Mouse (Mus musculus): ENCODE measurements around the gene Fam161b. TPM values are rescaled to one million over a fixed set of nuclear protein-coding genes. Genes with fewer than 3 reads are reported as not detected.

Gene Fam161b
- polyA plus RNA-seq, 1 experiment from 2014 or later = 0.91 TPM

GRCm38 (mm10) chr12:84304101-84304500, 57.5 kb downstream of the Fam161b start:
- Histone ChIP-seq H3K9ac (ENCODE audit: low read depth, low read length) (no peak overlapping the region), H3K27ac (ENCODE audit: low read depth, low read length) (peak overlapping the region; percentile 85), H3K9me3 (ENCODE audit: control insufficient read depth) (no peaks in the 10 kb centered on the region), H3K4me2 (replicated peaks; ENCODE audit: low read depth) (no peak overlapping the region), H3K36me3 (ENCODE audit: control insufficient read depth, insufficient read depth) (peaks cover 42% of the 10 kb centered on the region), H3K4me3 (ENCODE audit: low read depth, low read length) (no peak overlapping the region), H3K27me3 (replicated peaks; ENCODE audit: control insufficient read depth, insufficient read depth, low read length) (no peaks in the 10 kb centered on the region), H3K4me1 (replicated peaks; ENCODE audit: control insufficient read depth, insufficient read depth, low read length) (no peaks in the 10 kb centered on the region)
- TF ChIP-seq CTCF (IDR thresholded peaks at IDR 0.05; ENCODE audit: low read depth) = no peak
- 56% methylated on average over 5 of the region's 5 CpGs for WGBS
- ATAC-seq = peak; percentile 95

DNA sequence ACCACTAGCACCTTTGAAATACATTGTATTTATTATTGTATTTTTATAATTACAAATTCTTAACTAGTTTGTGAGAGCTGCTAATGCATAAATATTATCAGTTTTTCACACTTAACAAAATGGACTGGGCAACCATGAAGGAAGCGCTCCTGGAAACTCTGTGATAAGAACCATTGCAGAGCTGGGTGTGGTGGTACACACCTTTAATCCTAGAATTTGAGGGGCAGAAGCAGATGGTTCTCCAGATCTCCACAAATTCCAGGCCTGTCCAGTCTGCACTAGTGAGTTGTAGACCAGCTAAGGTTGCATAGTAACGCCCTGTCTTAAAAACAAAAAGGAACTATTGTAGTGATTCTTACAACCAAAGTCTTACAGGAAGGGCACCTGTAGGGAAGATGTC, 62.4 kb downstream of the Fam161b start:
- H3K27me3 ChIP-seq (replicated peaks; ENCODE audit: control insufficient read depth, insufficient read depth, low read length) = no peaks in the 10 kb centered on the region
- H3K36me3 ChIP-seq (ENCODE audit: control insufficient read depth, insufficient read depth) = peaks cover 60% of the 10 kb centered on the region
- 98% methylated on average over 2 of the region's 2 CpGs for WGBS
- H3K4me1 ChIP-seq (replicated peaks; ENCODE audit: control insufficient read depth, insufficient read depth, low read length) = no peaks in the 10 kb centered on the region
- H3K9ac ChIP-seq (ENCODE audit: low read depth, low read length) = no peak overlapping the region
- H3K9me3 ChIP-seq (ENCODE audit: control insufficient read depth) = no peaks in the 10 kb centered on the region
- no peak for ATAC-seq
- no peak overlapping the region for H3K4me2 ChIP-seq (replicated peaks; ENCODE audit: low read depth)
- no peak overlapping the region for H3K4me3 ChIP-seq (ENCODE audit: low read depth, low read length)
- H3K27ac ChIP-seq (ENCODE audit: low read depth, low read length) = no peak overlapping the region
- no peak for TF ChIP-seq CTCF (IDR thresholded peaks at IDR 0.05; ENCODE audit: low read depth)

DNA sequence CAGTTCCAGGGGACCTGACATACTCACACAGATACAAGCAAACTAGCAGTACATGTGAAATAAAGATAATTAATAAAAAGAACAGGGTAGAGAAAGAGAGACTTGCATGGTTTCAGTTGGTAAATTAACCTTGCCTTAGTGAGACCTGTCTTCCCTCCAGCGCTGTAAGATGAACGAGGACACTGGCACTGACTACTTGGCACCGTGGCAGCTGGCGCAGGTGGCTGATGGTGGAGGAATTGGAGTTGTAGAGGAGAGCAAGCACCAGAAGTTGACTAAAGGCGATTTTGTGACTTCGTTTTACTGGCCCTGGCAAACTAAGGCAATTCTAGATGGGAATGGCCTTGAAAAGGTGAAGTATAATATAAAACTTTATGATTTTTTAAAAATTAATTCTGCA, 63.8 kb downstream of the Fam161b start:
- no peak for ATAC-seq
- WGBS = 93% methylated on average over 6 of the region's 6 CpGs
- no peak overlapping the region for H3K4me3 ChIP-seq (ENCODE audit: low read depth, low read length)
- H3K4me2 ChIP-seq (replicated peaks; ENCODE audit: low read depth) = no peak overlapping the region
- H3K9ac ChIP-seq (ENCODE audit: low read depth, low read length) = no peak overlapping the region
- no peaks in the 10 kb centered on the region for H3K9me3 ChIP-seq (ENCODE audit: control insufficient read depth)
- peaks cover 63% of the 10 kb centered on the region for H3K36me3 ChIP-seq (ENCODE audit: control insufficient read depth, insufficient read depth)
- no peak overlapping the region for H3K27ac ChIP-seq (ENCODE audit: low read depth, low read length)
- no peak for TF ChIP-seq CTCF (IDR thresholded peaks at IDR 0.05; ENCODE audit: low read depth)
- H3K27me3 ChIP-seq (replicated peaks; ENCODE audit: control insufficient read depth, insufficient read depth, low read length) = no peaks in the 10 kb centered on the region
- H3K4me1 ChIP-seq (replicated peaks; ENCODE audit: control insufficient read depth, insufficient read depth, low read length) = no peaks in the 10 kb centered on the region

Other genes with a start within 250 kb of the Fam161b start
- gene Dnal1, start 247.5 kb downstream of the Fam161b start, polyA plus RNA-seq (2015; fragmentation: Nextera tagmentation; extraction: Ambion mirVana) = 1.0 and 1.3 TPM in 2 replicates
- 0.30 and 0.43 TPM in 2 replicates for gene Pnma1, start 213.3 kb downstream of the Fam161b start, polyA plus RNA-seq (2015; fragmentation: Nextera tagmentation; extraction: Ambion mirVana)
- gene Elmsan1, start 143.0 kb downstream of the Fam161b start, polyA plus RNA-seq (2015; fragmentation: Nextera tagmentation; extraction: Ambion mirVana) = 4.4 and 4.9 TPM in 2 replicates
- gene Ptgr2, start 76.6 kb downstream of the Fam161b start, polyA plus RNA-seq (2015; fragmentation: Nextera tagmentation; extraction: Ambion mirVana) = 35.3 and 41.2 TPM in 2 replicates
- 34.2 and 34.5 TPM in 2 replicates for gene Zfp410, start 45.0 kb downstream of the Fam161b start, polyA plus RNA-seq (2015; fragmentation: Nextera tagmentation; extraction: Ambion mirVana)
- gene Coq6, start 176 bp downstream of the Fam161b start, polyA plus RNA-seq (2015; fragmentation: Nextera tagmentation; extraction: Ambion mirVana) = 21.5 and 23.2 TPM in 2 replicates
- gene Entpd5, start 47.2 kb upstream of the Fam161b start, polyA plus RNA-seq (2015; fragmentation: Nextera tagmentation; extraction: Ambion mirVana) = 54.4 and 56.5 TPM in 2 replicates
- 0.42 and 0.53 TPM in 2 replicates for gene Bbof1, start 47.2 kb upstream of the Fam161b start, polyA plus RNA-seq (2015; fragmentation: Nextera tagmentation; extraction: Ambion mirVana)
- gene Rnf113a2, start 55.4 kb upstream of the Fam161b start, polyA plus RNA-seq (2015; fragmentation: Nextera tagmentation; extraction: Ambion mirVana) = 17.4 and 18.7 TPM in 2 replicates
- 13.5 and 15.4 TPM in 2 replicates for gene Aldh6a1, start 89.2 kb upstream of the Fam161b start, polyA plus RNA-seq (2015; fragmentation: Nextera tagmentation; extraction: Ambion mirVana)
- gene Lin52, start 89.6 kb upstream of the Fam161b start, polyA plus RNA-seq (2015; fragmentation: Nextera tagmentation; extraction: Ambion mirVana) = 7.9 and 8.0 TPM in 2 replicates
- not detected in 2 replicates for gene Vsx2, start 207.9 kb upstream of the Fam161b start, polyA plus RNA-seq (2015; fragmentation: Nextera tagmentation; extraction: Ambion mirVana)